16 mouse cellular contexts compared by ENCODE assay signal in the genomic region with DNA sequence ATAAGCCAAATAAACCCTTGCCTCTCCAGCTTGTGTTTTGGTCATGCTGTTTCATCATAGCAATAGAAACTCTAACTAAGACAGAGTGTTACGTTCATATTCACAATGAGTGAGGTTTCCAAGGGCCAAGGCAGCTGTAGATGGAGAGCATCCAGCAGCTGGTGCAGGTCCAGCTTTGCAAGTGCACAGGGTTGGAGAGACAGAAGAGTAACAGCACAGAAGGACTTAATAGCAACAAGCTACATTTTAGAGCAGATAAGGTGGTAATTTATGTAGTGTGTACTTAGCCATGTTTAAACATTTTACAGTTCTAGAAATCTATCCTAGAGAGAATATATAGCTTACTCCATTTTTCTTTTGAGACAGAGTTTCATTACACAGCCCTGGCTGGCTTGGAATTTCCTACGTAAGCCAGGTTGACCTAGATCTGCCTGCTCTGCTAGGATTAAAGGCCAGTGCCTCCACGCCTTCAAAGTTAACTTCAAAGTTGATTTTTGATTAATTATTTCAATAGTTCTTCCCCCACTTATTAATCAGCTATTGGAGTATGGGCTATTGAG. TPM values are rescaled to one million over a fixed set of nuclear protein-coding genes. Genes with fewer than 3 reads are reported as not detected.
A peak's percentile ranks its signal among the peaks of the same experiment; 100 is the strongest.
DNase-seq lines count a peak whose midpoint lies in the region; ATAC-seq lines count a peak whose summit lies in the region.
"Had no signal": no experiment of that assay in that cellular context is flagged by ENCODE, and none has a peak within 500 bp of the region (broad histone marks: within the 10 kb centered on the region; RNA-seq: fewer than 3 reads in every experiment).

No protein-coding gene starts in this region.

- no peaks in the 10 kb centered on the region for H3K36me3 ChIP-seq in forebrain, embryonic 15.5 days

- H3K27me3 ChIP-seq in forebrain, embryonic 15.5 days = no peaks in the 10 kb centered on the region

- no peak overlapping the region for H3K9ac ChIP-seq in forebrain, embryonic 15.5 days (replicated peaks)
- H3K9ac ChIP-seq: hindbrain, embryonic 14.5 days had no signal

- H3K9me3 ChIP-seq in forebrain, embryonic 15.5 days = no peaks in the 10 kb centered on the region

- H3K27ac ChIP-seq in forebrain, embryonic 15.5 days (replicated peaks) = no peak overlapping the region
- H3K27ac ChIP-seq: hindbrain, embryonic 14.5 days; left cerebral cortex, adult 2 months had no signal

- WGBS in forebrain, embryonic 15.5 days = 76% methylated on average over 3 of the region's 3 CpGs

- no peak for ATAC-seq in erythroid progenitor cell, adult 5-6 weeks (replicated peaks; ENCODE audit: low FRiP score, poor library complexity, severe bottlenecking)
- ATAC-seq in forebrain, embryonic 15.5 days (replicated peaks) = no peak

- DNase-seq in adrenal gland, adult 2 months = peak; percentile 70
- DNase-seq in adrenal gland, adult 18-20 months (ENCODE audit: low spot score in 2 of 2) = no peak
- DNase-seq in ovary, adult 18-20 months (ENCODE audit: low spot score) = peak; percentile 37
- no peak for DNase-seq in ovary, postnatal 14 days (ENCODE audit: low spot score)
- DNase-seq in heart, postnatal 25 days (ENCODE audit: low spot score) = peak; percentile 10
- no peak for DNase-seq in urinary bladder, adult 18-20 months (ENCODE audit: low spot score in 2 of 2)
- DNase-seq: kidney, postnatal 25 days; liver; lung, postnatal 36 days; midbrain, embryonic 14.5 days; right cerebral cortex, postnatal 14 days had no signal

- H3K4me3 ChIP-seq in forebrain, embryonic 15.5 days = no peak overlapping the region
- H3K4me3 ChIP-seq: erythroblast, embryonic 14.5 days; left cerebral cortex, adult 2 months had no signal

- intact Hi-C loops in heart, postnatal 25 days (cut with DNase I) = no loop called here

- no peaks in the 10 kb centered on the region for H3K4me1 ChIP-seq in forebrain, embryonic 15.5 days

- H3K4me2 ChIP-seq in forebrain, embryonic 15.5 days (replicated peaks) = no peak overlapping the region
- H3K4me2 ChIP-seq: hindbrain, embryonic 14.5 days had no signal

RNA-seq across cellular contexts. Expression of a gene that starts 31.5 kb away (rescaled TPM):
- 100 to 1,000 TPM in 1 of 2 experiments, 10 to 100 TPM in 1; 80.6 to 206 TPM for total RNA-seq in adrenal gland, adult 2 months (2021)
- polyA plus RNA-seq in adrenal gland, adult 2 months (2012; rRNA removed) = 45.5 and 59.7 TPM in 2 replicates
- total RNA-seq in adrenal gland, adult 18-20 months (2021) = 100 to 1,000 TPM; 239 to 346 TPM
- total RNA-seq in heart, postnatal 25 days (2021) = 10 to 100 TPM; 13.5 to 14.5 TPM
- total RNA-seq in erythroid progenitor cell, adult 5-6 weeks (2015; ENCODE audit: low replicate concordance) = 2.9 and 8.3 TPM in 2 replicates
- total RNA-seq in erythroid progenitor cell, adult 5-6 weeks (2017; ENCODE audit: low replicate concordance) = 0.53 and 14.8 TPM in 2 replicates
- 27.6 and 30.2 TPM in 2 replicates for polyA plus RNA-seq in forebrain, embryonic 15.5 days (2015; fragmentation: Nextera tagmentation; extraction: Ambion mirVana)
- polyA plus RNA-seq: erythroblast, embryonic 14.5 days had no signal

Comparison
In these comparisons a context has a peak if more than half of its experiments do, and no peak if none do; other contexts are left out.
1. DNase-seq: peak in adrenal gland, adult 2 months (single experiment), ovary, adult 18-20 months (single experiment) and heart, postnatal 25 days (single experiment); none in adrenal gland, adult 18-20 months (0 of 2), ovary, postnatal 14 days (single experiment) and urinary bladder, adult 18-20 months (0 of 2).
2. RNA of a gene that starts 31.5 kb away (total RNA-seq): 239 to 346 TPM in adrenal gland, adult 18-20 months and 80.6 to 206 TPM in adrenal gland, adult 2 months; 13.5 to 14.5 TPM in heart, postnatal 25 days and 0.53 to 14.8 TPM in erythroid progenitor cell, adult 5-6 weeks; every median in the first group is over 4 times any median in the second.